Mouse (Mus musculus) brown adipose tissue, adult 24 weeks (tissue): ENCODE data around the gene Pdpn. TPM values are rescaled to one million over a fixed set of nuclear protein-coding genes. Genes with fewer than 3 reads are reported as not detected.

ENCODE experiments used
- H3K27ac ChIP-seq: fragments of 200-500 bp; replicated peaks from 2 replicates; pipeline ENCODE4 v1.5.1; 2012; ENCODE audit warnings: low read depth, mild to moderate bottlenecking, low read length
- H3K4me1 ChIP-seq: fragments of 200-500 bp; 2 replicates; pipeline ENCODE4 v1.6.1; 2012; ENCODE audit warnings: low read length, mixed read lengths; ENCODE audit not compliant: control insufficient read depth, insufficient read depth, insufficient read length
- H3K4me3 ChIP-seq: fragments of 200-500 bp; 2 replicates; pipeline ENCODE4 v1.5.1; 2012; ENCODE audit warnings: low read depth, mild to moderate bottlenecking, low read length, moderate library complexity; ENCODE audit not compliant: insufficient read depth
- polyA plus RNA-seq: library from polyadenylated mRNA; stranded (reverse); fragments of >200 nt; gene quantifications from 2 replicates; pipeline ENCODE4 v1.2.4, GENCODE M21; 2012; ENCODE audit not compliant: missing spikeins, insufficient read depth, insufficient read length

Pdpn gene
- polyA plus RNA-seq, 1 experiment, result 7.2 TPM

GRCm38 (mm10) chr4:143305987-143306772 lies 6.8 kb upstream of the Pdpn start:
- H3K27ac ChIP-seq, result no peak overlapping the region
- no peaks in the 10 kb centered on the region for H3K4me1 ChIP-seq
- no peak overlapping the region for H3K4me3 ChIP-seq

GRCm38 (mm10) chr4:143305031-143305430 lies 5.7 kb upstream of the Pdpn start:
- H3K27ac ChIP-seq, result no peak overlapping the region
- no peak overlapping the region for H3K4me3 ChIP-seq
- H3K4me1 ChIP-seq, result no peaks in the 10 kb centered on the region

DNA sequence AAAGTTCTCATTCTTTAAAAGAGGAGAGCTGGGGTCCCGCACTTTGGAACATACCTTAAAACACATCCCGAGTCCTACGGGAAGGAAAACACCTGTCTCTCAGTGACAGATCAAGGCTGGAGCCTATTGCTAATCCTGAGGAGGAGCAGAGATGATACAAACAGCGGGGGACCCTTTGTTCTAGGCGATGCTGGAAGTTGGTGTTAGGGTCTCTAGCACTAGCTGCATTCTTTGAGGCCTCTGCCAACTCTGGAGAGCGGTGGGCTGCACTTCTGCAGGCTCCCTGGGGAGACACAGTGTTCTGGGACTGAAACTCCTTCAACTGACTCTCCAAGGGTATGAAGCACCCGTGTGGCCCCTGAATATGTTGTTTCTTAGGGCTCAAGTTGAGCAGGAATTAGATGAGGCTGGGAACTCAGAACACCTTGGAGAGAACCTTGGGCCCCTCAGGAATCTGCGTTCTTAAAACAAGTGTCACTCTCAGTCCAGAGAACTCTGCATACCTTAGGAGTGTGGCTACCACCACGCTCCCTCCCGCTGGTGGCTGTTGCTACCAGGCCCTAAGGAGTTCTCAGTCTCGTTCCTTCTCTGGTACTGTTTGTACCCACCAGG lies 3.0 kb upstream of the Pdpn start:
- Histone ChIP-seq H3K4me3 (no peak overlapping the region), H3K27ac (no peak overlapping the region), H3K4me1 (no peaks in the 10 kb centered on the region; the same call in 1 of the 2 replicates)

GRCm38 (mm10) chr4:143301875-143302274 lies 2.5 kb upstream of the Pdpn start:
- Histone ChIP-seq H3K27ac (no peak overlapping the region), H3K4me3 (no peak overlapping the region), H3K4me1 (no peaks in the 10 kb centered on the region; the same call in 1 of the 2 replicates)

- Histone ChIP-seq H3K4me3 (no peak overlapping the region), H3K27ac (no peak overlapping the region), H3K4me1 (no peaks in the 10 kb centered on the region; the same call in 1 of the 2 replicates)
These were observed 1.7 kb upstream of the Pdpn start for GRCm38 (mm10) chr4:143301042-143301441.

- H3K27ac ChIP-seq, result no peak overlapping the region
- H3K4me1 ChIP-seq, result no peaks in the 10 kb centered on the region; the same call in 1 of the 2 replicates
- H3K4me3 ChIP-seq, result no peak overlapping the region
These were observed 837 bp upstream of the Pdpn start for GRCm38 (mm10) chr4:143300113-143300688.

- Histone ChIP-seq H3K4me1 (no peaks in the 10 kb centered on the region; the same call in 1 of the 2 replicates), H3K4me3 (peak overlapping the region; percentile 44), H3K27ac (no peak overlapping the region)
These were observed 691 bp downstream of the Pdpn start for GRCm38 (mm10) chr4:143298431-143299315.

DNA sequence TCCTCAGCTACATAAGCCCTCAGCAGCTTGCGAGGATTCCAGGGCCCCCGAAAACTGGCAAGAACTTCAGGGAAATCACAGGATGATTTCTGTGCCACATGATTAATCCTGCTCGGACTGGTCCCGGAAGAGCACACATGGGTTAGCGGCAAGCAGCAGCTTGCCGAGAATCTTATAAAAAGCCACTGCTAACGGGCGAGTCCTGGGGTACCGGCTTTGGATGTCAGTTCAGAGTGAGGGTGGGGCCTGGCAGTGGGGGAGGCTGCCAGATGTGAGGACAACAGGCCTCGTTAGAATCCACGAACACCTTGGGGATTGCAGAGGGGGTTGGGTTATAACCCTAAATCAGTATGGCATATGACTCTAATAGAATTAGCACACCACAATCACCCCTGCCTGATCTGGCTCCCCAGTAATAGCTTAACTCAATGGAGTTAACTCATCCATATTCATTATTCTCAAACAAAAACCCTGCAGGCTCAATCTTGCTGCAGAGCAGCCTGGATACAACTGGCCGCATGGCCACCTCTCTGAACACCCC lies 2.3 kb downstream of the Pdpn start:
- Histone ChIP-seq H3K27ac (no peak overlapping the region), H3K4me1 (no peaks in the 10 kb centered on the region; the same call in 1 of the 2 replicates), H3K4me3 (no peak overlapping the region; the same call in 1 of the 2 replicates)

GRCm38 (mm10) chr4:143296153-143296552 lies 3.2 kb downstream of the Pdpn start:
- Histone ChIP-seq H3K4me3 (no peak overlapping the region), H3K4me1 (no peaks in the 10 kb centered on the region; the same call in 1 of the 2 replicates), H3K27ac (no peak overlapping the region)

DNA sequence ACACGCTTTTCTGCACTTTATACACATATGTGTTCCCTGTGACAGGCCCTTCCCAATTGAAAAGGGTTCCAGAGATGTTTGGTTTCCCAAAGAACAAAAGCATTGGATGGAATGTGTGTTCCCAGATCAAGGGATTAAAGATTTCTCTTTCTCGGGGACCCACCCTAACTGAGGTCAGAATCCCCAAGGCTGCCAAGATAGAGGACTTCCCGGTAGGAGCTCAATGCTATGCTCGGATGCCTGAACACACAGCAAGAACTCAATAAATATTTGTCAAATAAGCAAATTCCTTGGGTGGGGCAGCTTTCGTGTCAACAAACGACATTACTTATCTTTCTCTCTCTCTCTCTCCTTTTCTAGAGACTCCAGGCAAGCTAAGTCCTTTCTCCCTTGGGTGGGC lies 5.0 kb downstream of the Pdpn start:
- H3K4me3 ChIP-seq, result no peak overlapping the region

DNA sequence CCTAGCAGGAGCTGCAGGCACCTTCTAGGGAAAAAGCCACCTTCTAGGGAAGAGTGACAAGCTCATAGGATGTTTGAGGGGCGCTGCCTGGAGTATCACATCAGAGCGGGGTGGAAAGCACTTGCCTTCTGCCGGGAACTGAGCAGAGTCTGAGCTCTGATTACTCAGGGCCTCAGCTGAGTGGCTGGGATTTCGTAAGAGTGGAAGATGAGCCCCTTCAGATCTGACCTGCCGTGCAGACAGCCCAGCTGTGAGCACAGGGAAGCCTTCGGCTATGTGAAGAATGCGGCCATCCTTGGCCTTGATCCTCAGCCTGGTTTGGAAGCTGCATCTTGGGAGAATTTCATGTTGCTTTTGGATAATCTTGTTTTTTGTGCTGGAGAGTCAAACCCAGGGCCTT lies 10.5 kb downstream of the Pdpn start:
- Histone ChIP-seq H3K4me1 (no peaks in the 10 kb centered on the region; the same call in 1 of the 2 replicates), H3K27ac (peak overlapping the region; percentile 52; the same call in 1 of the 2 replicates), H3K4me3 (no peak overlapping the region)

More for the DNA sequence above, 5.0 kb downstream of the Pdpn start:
- H3K4me1 ChIP-seq, result no peaks in the 10 kb centered on the region; the same call in 1 of the 2 replicates
- H3K27ac ChIP-seq, result no peak overlapping the region

DNA sequence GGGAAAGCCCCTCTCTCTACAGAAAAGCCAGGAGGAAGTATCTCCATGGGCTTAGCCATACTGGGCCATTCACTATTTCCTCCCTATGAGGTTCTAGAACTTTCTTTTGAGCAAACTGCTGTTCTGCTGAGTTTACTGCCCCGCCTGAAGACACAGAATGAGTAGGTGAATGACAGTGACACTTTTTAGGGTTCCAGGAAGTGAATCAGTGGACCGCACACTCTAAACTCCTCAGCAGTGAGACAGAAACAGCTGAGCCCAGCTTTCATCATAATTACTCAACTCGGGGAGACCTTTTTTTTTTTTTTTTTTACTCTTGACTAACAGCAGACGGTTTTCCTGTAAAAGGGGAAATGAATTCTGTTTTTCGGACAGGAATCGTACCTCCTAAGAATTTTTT lies 10.9 kb downstream of the Pdpn start:
- no peaks in the 10 kb centered on the region; the same call in 1 of the 2 replicates for H3K4me1 ChIP-seq
- H3K27ac ChIP-seq, result 0 out of 2 replicates have a peak overlapping the region, but pooled peaks have one; percentile 52
- no peak overlapping the region for H3K4me3 ChIP-seq

DNA sequence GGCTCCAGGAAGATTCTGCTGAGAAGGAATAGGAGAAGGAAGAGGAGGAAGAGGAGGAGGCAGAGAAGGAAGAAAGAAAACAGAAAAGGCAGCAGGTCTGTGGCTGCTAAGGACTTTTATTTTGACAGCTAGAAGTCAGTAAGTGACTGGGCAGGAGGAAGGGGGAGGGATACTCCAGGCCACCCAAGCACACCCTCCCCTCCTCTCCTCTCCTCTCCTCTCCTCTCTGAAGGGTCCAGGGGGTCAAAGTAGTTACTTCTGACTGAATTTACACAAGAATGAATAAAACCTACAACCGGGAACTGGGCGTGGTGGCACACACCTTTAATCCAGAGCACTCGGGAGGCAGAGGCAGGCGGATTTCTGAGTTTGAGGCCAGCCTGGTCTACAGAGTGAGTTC lies 12.3 kb downstream of the Pdpn start:
- Histone ChIP-seq H3K4me3 (no peak overlapping the region), H3K4me1 (no peaks in the 10 kb centered on the region; the same call in 1 of the 2 replicates), H3K27ac (no peak overlapping the region)

DNA sequence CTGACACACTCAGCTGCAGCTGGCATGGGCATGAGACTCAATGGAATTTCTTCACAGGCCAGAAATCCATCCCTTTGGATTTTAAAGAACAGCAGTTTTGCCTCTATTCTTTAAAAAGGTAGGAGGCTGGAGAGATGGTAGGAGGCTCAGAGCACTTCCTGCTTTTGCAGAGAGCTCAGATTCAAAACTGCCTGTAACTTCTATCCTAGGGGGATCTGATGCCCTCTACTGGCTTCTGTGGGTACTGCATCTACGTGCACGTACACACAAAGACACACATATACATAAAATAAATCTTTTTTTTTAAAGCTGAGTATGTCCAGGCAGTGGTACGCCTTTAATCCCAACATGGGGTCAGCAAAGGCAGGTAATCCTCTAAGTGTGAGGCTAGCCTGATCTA lies 19.2 kb downstream of the Pdpn start:
- no peak overlapping the region for H3K27ac ChIP-seq
- no peak overlapping the region for H3K4me3 ChIP-seq
- H3K4me1 ChIP-seq, result no peaks in the 10 kb centered on the region
